Mouse (Mus musculus): ENCODE data around the gene Apold1.

Gene Apold1

DNA sequence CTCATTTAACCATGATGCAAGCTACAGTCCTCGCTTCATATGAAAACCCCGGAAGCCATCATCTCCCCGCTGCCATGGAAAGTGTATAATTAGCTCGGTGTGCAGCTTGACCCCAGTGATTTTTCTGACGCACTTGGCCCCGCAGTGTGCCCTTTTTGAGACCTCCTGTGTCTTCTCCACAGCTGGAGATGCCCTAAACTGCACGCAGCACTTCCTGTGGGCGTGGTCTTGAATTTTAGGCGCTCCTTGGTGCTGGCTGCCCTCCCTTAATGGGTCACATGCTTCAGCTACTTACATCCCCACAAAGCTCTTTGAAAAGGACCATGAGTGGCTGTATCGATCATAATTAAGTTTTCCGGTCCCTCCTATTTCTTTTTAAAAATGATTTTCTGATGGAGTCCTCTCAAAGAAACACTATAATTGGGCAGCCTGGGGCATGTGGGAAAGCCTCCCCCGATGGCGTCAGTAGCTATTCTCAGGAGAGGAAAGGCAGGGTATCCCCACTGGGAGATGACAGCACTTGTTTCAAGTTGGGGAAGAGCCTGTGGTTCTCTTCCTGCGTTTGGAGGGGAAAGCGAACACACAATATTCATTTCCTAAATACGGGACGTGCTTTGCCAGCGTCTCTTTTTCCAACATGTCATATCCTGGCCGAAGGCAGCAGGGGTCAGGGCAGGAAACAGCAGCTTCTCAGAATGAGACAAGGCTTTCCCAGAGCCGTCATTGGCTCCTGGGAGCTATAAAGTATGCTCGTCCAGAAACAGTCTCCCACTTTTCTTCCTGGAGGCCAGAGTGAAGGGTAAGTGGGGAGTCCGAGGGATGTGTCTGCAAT lies at the start of gene Apold1:
Gene Apold1, plus strand, starts transcription at position 488 of the 832 bp plus-strand sequence.
- DNase-seq (ENCODE audit: low spot score) = peak; percentile 45

DNA sequence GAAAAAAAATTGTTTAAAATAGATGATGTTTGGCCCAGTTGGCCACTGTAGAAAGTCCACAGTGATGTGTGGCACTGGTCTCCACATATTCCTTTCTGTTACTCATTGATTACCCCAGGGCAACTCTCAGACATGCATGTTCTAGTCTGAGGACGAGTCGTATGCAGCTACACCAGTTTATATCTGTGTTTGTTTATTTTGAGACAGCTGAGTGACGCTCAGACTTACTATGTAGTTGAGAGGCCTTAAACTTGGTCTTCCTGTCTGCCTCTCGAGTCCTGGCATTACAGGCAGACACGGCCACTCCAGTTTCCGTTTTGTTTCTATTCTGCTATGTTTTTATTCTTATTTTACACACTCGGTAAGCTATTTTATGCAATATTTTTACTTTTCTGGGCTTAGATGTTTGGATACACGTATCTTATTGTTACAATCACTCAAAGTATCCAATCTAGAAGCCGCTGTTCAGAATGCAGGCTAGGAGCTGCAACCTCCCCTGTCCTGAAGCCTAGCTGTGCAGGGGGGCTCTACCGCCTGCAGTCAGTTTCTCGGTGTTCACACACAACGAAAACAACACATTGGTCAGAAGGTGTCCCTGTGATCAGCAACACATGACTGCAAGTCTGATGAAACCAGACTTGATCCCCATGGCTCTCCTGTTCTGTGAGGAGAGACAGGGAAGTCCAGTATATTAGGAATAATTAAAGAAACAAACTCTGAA lies 48.9 kb upstream of the Apold1 start:
- no peak for DNase-seq (ENCODE audit: low spot score)

DNA sequence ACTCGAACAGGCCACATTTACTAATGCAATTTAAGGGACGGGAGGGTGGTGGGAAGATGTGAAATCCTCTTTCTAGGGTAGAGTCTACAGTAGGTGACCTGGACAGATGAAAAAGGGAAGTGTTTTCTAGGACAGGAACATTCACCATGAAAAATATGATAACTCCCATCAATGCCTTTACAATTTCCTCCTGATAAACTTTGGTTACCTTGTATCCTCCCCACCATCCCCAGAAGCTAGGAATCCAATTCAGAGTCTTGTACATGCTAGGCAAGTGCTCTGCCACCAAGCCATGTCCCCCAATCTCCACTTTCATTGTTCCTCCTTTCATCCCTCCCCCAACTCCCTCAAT lies 48.3 kb upstream of the Apold1 start:
- DNase-seq (ENCODE audit: low spot score) = no peak

DNA sequence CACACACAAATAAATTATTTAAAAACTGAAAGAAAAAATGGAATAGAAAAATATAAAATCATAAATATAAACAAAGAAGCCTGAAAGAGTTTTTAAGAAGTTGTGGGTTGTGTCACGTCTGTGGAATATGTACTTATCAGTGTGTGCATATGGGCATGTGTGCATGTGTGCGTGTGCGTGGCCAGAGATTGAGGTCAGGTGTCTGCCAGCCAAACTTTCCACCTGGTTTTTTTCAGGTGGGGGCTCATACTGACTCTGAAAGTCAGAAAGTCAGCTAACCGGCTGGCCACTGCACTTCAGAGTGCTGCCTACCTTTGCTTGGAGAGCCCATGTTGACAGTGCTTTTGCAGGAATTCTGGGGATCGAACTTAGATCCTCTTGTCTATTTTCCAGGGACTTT lies 47.2 kb upstream of the Apold1 start:
- no peak for DNase-seq (ENCODE audit: low spot score)

DNA sequence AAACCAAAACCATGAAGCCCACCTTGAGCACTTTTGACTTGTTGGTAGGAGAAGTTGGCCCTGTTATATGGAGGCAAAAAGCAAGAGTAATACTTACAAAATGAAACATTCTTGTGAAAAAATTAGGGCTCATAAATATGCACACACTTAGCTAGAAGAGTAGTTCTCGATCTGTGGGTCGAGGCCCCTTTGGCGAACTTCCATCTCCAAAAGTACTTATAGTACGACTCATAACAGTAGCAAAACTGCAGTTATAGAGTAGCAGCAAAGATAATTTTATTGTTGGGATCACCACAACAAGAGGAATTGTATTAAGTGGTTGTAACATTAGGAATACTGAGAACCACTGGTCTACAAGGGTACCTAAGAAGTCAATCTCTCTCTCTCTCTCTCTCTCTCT lies 41.7 kb upstream of the Apold1 start:
- DNase-seq (ENCODE audit: low spot score) = no peak

DNA sequence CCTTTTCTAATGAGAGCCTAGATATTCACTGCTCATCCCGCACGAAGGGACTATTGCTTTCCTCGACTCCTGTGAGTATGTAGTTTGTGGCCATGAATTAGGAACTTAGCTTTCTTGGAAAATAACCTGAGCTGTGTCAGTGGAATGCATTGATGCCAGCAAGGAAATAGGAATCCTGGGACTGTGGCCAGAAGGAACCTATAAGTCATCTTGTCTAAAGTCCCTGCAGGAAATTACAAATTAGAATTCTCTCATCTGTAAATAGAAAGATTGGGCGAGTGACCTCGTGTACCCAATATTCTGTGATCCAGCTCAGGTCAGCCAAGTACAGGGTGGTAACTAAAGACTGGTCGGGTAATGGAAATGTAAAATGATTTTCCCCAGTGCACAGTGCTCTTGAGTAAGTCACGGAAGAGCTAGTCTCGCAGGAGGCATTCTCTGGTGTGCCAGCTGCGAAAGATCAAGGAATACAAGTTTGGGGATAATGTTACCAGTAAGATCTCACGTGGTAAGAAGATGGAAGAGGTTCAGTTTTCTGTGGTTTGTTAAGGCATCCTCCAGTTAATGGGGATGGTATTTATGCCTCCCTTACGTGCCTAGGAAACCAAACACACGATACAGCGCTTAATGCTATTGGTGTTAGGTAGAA lies 37.6 kb upstream of the Apold1 start:
- no peak for DNase-seq (ENCODE audit: low spot score)

DNA sequence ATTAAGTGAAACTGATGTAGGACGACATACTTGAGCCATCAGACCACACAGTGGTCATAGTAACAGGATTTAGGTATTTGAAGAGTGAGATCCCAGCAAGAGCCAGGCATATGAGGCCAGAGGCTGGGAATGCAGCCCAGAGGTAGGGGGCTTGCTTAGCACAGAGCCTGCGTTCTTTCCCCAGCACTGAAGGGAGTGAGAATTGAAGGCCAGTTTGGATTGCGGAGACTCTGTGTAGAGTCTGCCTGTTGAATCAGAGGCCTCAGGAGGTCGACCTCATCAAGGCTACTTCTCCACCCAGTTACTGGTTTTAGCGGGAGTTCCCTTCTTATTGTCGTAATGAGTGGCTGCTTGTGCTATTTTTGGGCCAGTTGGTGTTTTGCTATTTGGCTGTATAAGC lies 35.5 kb upstream of the Apold1 start:
- DNase-seq (ENCODE audit: low spot score) = no peak

DNA sequence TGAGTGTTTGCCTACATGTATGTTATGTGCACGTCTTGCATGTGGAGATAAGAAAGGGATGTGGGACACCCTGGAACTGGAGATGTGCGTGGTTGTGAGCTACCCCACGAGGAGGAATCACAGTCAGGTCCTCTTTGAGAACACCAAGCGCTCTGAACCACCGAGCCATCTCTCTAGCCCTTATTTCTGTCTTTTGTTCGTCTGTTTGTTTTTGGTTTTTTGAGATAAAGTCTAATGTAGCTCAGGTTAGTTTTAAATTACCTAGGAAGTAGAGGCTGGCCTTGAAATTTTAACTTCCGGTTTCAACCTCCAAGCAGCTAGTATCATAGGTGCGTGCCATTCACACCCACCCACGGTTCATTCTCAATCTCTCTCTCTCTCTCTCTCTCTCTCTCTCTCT lies 34.7 kb upstream of the Apold1 start:
- peak; percentile 22 for DNase-seq (ENCODE audit: low spot score)

DNA sequence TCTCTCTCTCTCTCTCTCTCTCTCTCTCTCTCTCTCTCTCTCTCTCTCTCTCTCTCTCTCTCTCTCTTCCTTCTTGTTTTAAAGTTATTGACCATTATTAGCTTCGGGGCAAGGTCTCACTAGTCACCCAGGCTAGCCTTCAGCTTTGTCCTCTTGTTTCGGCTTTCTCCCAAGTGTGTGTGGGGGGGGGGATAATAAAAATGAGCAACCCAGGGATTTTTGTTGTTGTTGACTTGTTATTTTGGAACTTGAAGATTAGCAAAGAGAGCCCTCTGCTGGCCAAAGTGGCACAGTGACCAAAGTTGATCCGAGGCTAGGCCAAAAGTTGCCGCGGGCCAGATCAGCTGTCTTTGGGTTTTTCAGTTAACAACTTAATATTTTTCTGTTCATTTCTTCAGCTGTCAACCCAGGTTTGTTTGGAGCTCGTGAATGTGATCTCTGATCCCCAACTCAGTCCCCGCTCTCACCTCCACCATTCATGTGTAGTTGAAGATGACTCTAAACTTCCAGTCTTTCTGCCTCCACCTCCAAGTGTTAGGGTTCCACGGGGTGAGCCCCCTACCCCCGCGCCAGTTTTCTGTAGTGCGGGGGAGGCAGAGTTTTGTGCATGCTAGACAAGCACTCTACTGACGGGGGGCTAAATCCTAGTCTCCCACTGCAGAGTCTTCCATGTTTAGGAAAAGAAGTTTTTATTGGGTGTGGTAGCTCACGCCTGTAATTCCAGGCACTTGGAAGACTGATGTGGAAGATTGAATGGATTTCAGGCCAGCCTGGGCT lies 34.0 kb upstream of the Apold1 start:
- peak; percentile 73 for DNase-seq (ENCODE audit: low spot score)

DNA sequence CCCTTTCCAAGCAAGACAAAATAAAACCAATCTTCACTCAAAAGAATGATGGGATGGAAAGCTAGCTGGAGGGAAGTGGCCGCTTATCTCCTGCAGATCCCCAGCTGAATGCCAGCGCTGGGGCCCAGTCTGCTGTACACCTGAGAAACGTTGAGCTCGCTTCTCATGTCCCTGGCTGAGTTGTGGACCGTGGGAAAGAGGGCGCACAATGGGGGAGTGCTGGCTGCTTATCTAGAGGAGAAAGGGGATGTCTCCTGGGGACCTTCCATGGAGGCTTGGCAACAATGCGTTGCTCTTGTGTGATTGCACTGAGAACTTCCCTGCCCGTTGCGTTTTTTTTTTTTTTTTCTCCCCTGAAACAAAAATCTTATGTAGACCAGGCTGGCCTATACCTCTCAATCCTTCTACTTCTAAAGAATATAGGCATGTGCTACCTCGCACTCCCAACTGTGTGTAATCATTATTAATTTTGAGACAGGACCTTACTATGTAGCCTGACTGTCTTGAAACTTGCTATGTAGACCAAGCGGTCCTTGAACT lies 32.9 kb upstream of the Apold1 start:
- no peak for DNase-seq (ENCODE audit: low spot score)

DNA sequence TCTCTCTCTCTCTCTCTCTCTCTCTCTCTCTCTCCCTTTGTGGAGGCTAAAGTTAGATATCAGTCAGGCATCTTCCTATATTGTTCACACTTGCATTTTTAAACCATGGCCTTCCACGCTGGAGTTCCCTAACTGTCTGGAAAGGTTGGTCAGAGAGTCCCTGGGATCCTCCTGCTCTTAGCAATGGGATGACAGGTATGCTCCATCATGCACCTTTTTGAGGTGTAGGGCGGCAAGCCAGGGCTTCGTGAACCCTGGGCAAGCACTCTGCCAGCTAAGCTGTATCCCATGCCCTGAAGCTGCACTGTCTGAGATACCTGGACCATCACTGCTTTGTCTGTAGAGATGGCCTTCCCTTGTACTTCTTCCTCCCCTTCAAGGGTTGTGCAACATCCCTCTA lies 32.3 kb upstream of the Apold1 start:
- no peak for DNase-seq (ENCODE audit: low spot score)

DNA sequence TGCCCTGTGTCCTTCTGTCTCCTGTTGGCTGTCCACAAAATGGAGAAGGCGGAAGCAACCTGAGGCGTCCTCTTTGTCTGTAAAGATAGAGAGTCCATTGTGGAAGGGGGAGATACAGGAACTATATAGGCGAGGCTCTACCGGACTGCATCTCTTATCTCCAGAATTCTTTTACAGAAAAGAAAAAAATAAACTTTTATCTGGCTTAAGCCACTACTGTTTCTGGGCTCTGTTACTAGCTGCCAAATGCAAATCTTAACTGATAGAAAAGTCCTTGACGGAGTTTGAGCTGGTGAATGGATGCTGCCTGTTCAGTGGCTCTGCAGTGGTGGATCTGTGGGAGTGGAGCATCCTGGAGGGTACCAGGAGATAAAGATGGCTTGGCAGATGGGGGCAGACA lies 30.2 kb upstream of the Apold1 start:
- no peak for DNase-seq (ENCODE audit: low spot score)

DNA sequence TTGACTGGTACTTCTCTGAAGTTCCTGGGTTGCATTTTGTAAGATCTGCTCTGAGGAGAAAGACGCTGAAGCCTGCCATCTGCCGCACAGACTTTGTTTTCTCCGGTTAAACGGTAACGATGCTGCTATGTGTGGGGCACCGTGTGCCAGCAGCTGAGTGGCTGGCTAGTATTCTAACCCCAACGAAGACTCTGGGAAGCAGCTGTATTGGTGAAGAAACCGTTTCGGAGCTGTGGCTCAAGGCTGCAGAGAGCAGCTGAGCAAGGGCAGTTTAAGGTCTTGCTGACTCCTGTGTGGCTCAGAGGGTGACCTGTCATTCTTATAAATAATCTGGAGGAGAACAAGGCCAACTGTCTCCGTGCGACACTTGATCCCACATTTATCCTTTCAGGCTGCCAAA lies 27.5 kb upstream of the Apold1 start:
- no peak for DNase-seq (ENCODE audit: low spot score)

DNA sequence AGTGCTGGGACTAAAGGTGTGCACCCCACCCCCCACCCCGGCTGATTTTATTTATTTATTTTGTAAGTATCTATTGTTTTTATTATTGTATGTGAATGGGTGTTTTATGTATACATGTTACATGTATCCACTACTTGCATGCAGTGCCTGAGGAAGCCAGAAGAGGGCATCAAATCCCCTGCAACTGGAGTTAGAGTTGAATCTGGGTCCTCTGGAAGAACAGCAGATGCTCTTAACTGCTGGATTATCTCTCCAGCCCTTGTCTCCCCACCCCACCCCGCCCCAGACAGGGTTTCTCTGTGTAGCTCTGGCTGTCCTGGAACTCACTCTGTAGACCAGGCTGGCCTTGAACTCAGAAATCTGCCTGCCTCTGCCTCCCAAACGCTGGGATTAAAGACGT lies 25.1 kb upstream of the Apold1 start:
- no peak for DNase-seq (ENCODE audit: low spot score)

DNA sequence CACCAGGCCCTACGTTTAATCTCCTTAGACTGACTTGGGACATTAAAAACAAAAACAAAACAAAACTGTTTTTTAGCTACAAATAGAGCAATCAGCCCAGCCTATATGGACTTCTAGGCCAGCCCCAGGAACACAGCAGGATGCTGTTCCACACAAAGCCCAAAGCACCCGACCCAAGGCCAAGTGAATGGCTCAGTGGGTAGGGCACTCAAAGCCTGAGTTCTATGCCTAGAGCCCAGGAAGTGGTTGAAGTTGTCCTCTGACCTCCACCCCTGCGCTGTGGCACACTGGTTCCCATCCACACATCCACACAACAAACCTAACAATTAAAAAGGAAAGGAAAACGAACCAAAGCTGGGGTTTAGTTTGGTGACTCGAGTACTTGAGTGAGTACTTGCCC lies 20.2 kb upstream of the Apold1 start:
- no peak for DNase-seq (ENCODE audit: low spot score)

DNA sequence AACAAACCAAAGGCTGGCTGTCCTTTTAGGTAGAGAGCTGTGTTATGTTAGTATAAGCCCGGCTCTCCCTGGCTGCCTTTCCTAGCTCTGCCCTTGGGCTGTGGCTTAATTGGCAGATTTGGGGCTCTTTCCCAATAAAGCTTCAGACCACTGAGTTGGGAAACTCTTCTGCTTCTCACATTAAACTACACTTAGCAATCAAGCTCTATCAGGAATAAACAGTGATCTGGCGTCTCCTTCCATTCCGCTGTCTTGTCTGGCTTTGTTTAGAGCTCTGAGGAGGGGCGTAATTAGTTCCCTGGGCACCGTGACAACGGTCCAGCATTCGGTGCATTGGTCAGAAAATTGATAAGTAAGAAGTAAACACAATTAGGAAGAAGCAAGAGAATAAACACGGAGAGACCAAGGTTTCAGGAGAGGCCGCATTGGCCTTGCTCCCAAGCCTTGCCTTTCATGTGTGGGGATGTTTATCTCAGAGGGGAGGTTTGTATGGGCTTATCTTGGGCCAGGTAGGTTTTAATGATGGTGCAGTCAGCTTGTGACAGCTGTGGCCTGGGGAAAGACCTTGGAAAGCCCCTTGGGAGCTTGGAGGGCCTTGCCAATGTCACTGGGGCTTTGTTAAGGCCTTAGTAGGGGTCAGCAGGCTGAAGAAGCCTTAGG lies 19.5 kb upstream of the Apold1 start:
- no peak for DNase-seq (ENCODE audit: low spot score)

DNA sequence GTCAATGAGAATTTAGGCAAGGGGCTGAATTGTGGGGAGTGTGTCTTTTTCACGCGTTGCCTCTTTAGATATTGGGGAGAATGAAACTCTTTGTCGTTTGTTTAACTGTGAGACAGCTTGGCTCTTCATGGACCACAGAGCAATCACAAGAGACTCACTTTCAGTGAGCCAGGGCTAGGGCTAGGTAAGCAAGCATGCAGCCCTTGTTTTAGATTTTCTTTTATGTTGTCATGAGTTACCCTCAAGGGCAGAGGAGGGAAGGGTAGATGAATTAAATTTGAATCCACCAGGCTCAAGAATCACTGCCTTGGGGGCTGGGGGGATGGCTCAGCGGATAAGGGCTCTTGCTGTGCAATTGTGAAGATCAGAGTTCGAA lies 19.0 kb upstream of the Apold1 start:
- DNase-seq (ENCODE audit: low spot score) = no peak

DNA sequence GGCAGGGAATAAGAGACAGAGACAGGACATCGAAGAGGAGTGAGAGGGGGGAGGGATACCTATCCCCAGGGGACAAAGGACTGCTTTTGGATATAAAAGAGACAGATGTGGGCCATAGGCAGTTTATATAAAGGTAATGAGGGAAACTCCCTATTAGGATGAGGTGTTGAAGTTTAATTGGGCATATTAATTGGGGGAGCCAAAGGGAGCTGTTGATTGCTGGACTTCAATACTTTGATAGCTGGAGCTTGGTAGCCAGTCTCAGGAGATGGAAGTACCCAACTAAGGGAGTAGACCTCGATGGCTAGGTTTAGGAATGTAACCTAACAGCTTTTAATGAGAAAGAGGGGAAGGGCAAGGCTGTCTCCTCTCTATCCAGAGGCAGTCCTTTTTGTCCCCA lies 17.6 kb upstream of the Apold1 start:
- no peak for DNase-seq (ENCODE audit: low spot score)

DNA sequence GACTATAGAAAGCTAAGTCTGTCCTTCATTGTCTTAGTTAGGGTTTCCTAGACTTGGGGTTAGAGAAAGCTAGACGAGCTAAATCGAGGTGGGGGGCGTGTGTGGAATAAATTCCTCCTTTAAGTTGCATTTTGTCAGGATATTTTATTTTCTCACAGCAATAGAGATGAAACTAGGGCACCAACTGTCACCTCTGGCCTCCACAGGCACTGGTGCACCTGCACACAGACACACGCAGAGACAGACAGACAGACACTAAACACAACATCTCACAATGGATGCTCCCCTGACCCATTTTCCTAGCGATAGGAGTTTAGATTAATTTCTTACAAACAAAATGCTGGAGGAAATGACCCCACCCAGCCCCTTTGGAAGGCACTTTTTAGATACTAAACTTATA lies 14.8 kb upstream of the Apold1 start:
- DNase-seq (ENCODE audit: low spot score) = no peak

DNA sequence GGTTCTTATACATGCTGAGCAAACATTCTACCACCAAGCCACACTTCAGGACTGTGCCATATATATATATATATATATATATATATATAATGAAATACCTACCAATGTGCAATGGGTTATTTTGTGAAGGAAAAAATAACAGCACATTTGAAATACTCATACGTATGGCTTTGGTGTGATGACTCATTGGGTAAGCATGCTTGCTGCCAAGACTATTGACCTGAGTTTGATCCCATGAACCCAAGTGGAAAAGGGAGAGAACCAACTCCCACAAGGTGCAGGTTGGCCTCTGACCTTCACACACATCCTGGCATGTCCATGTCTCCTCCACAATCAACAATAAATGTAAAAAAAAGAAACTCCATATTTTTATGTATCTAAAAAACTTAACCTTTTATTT lies 13.2 kb upstream of the Apold1 start:
- DNase-seq (ENCODE audit: low spot score) = no peak

DNA sequence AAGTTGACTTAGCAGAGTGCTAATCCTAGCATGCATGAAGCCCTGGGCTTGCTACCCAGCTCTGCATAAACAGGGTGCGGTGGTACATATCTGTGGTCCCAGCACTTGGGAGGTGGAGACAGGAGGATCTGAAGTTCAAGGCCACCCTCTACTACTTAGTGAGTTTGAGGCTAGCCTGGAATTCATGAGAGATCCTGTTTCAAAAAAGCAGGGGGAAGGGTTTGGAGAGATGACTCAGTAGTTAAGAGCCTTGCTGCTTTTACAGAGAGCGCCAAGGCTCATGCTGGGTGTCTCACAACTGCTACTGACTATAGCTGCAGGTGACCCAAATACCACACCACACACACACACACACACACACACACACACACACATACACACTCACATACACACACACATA lies 12.0 kb upstream of the Apold1 start:
- DNase-seq (ENCODE audit: low spot score) = no peak

DNA sequence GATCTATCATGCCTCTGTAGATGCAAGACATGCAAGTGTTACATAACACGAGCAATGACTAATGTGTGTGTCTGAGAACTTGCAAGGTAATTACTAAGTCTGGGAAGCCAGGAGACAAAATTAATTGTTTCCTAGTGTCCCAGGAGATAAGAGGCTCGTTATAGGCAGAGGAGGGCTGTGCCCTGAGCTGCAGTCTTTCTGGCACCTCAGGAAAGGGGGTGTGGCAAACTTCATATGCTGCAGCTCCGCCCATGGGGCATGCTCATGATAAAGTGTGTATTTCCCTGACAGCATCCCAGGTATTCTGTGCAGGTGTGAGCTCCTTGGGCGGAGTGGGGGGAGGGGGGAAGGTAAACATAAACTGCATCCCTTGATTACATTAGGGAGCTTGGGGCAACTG lies 9.4 kb upstream of the Apold1 start:
- DNase-seq (ENCODE audit: low spot score) = no peak

All from T-cell, adult 2 months (primary cell).